Mouse (Mus musculus) cortical plate, adult 2 months (tissue): ENCODE data around the gene Ssbp4.

Source experiments
- CTCF ChIP-seq: fragments of 200-500 bp; IDR thresholded peaks from 2 replicates; pipeline ENCODE4 v1.5.1; 2011; ENCODE audit warnings: mild to moderate bottlenecking, control low read depth, low read length; ENCODE audit not compliant: insufficient read depth; ENCODE audit errors: extremely low read depth
- POLR2A ChIP-seq: fragments of 200-500 bp; IDR thresholded peaks from 2 replicates; pipeline ENCODE4 v1.6.1; 2011; ENCODE audit warnings: mild to moderate bottlenecking, low read length, control low read depth; ENCODE audit not compliant: insufficient read depth; ENCODE audit errors: extremely low read depth

DNA sequence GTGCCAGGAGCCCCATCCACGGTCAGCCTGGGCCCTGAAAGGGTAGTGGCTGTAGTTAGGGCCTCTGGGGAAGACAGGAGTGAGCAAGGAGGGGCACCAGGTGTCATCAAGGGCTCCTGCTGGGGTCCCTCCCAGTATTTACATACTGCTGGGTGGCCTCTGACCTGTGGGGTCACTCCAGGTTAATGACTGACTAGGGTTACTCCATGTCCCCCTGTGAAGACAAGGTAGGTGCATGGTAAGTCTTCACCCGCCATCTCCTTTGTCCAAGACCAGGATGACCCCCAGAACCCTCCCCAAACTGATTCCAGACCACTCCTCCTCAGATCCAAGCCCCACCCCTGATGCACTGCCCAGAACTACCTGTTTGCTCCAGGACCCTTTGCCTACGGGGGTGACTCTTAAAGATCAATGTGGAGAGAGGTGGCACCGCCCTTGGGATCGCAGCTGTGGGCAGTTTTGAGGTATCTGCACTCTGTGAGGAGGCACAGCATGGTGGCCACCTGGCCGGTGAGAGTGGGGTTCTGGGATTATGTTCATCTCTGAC is 23.7 kb upstream of the Ssbp4 start, which contains the start of gene Gdf15:
- no peak for TF ChIP-seq CTCF
- no peak for TF ChIP-seq POLR2A
